7 mouse cellular contexts compared by ENCODE assay signal in genomic region chr12:111469507-111469906, GRCm38 (mm10). TPM values are rescaled to one million over a fixed set of nuclear protein-coding genes. Genes with fewer than 3 reads are reported as not detected.
DNase-seq lines count a peak whose midpoint lies in the region; TF ChIP-seq lines count a peak whose summit lies in the region.

No protein-coding gene starts in this region.

- no peak overlapping the region for H3K9ac ChIP-seq in ES-E14 (ENCODE audit: insufficient read depth, low read depth, low read length, poor library complexity, severe bottlenecking)

- in situ Hi-C loops in ES-E14 (cut with MboI; ENCODE audit: low sequenced_read_pairs in 2 of 2, unreplicated experiment in 2 of 2) = no loop called here

- peak; percentile 94 for TF ChIP-seq CTCF in layer of hippocampus, adult 2 months (conservative IDR thresholded peaks at IDR 0.05)

- no peaks in the 10 kb centered on the region for H3K36me3 ChIP-seq in ES-E14 (ENCODE audit: control insufficient read depth, insufficient read depth, low read length, poor library complexity, severe bottlenecking)

- H3K4me1 ChIP-seq in ES-E14 (ENCODE audit: control insufficient read depth in 2 of 2, insufficient read depth in 2 of 2, low read length in 2 of 2, poor library complexity in 1 of 2) = no peaks in the 10 kb centered on the region

- DNase-seq in ES-E14 (ENCODE audit: low read depth, low spot score) = peak; percentile 77
- peak; percentile 73 for DNase-seq in adrenal gland, adult 2 months
- DNase-seq in embryo, embryonic 11 days = peak; percentile 87
- DNase-seq in heart, postnatal 10 days = peak; percentile 77 to 86
- DNase-seq in layer of hippocampus, adult 2 months (ENCODE audit: low spot score in 2 of 2) = peak; percentile 60 to 77
- DNase-seq in lung, postnatal 10 days = peak; percentile 84
- peak; percentile 61 for DNase-seq in skeletal muscle tissue, adult 2 months (ENCODE audit: low read depth, low spot score)

- H3K27ac ChIP-seq in ES-E14 (ENCODE audit: insufficient read depth, low read depth, low read length, poor library complexity, severe bottlenecking) = no peak overlapping the region
- H3K27ac ChIP-seq in layer of hippocampus, adult 2 months = no peak overlapping the region

- H3K9me3 ChIP-seq in ES-E14 (ENCODE audit: control insufficient read depth, insufficient read depth, low read depth, low read length) = no peaks in the 10 kb centered on the region

- H3K4me3 ChIP-seq in ES-E14 (ENCODE audit: insufficient read depth in 1 of 2, low read depth in 1 of 2, low read length in 2 of 2, poor library complexity in 1 of 2, severe bottlenecking in 1 of 2) = no peak overlapping the region
- H3K4me3 ChIP-seq in layer of hippocampus, adult 2 months = no peak overlapping the region

- intact Hi-C loops in heart, postnatal 10 days (cut with DNase I) = loop anchor here (1.0 to 5.0 kb wide), 2 partner anchors 43 to 197 kb away; partner anchors contain the start of gene Amn

TF ChIP-seq in ES-E14, 5 proteins besides CTCF, POLR2A, EP300 and RAD21:
- TF ChIP-seq CHD2 (IDR thresholded peaks at IDR 0.05; ENCODE audit: low read depth, low read length) (no peak), HCFC1 (IDR thresholded peaks at IDR 0.05; ENCODE audit: borderline replicate concordance, insufficient read depth, low read length) (no peak), ZNF384 (IDR thresholded peaks at IDR 0.05; ENCODE audit: low read depth, low read length) (no peak), ZC3H11A (IDR thresholded peaks at IDR 0.05; ENCODE audit: borderline replicate concordance, low read depth, low read length) (peak; percentile 32; the same call in 1 of the 2 replicates), MAFK (IDR thresholded peaks at IDR 0.05; ENCODE audit: insufficient read depth, low read depth, low read length) (no peak)

RNA-seq across cellular contexts. Expression of gene Gm266, which starts 16.1 kb away (rescaled TPM):
- total RNA-seq in ES-E14 (2012; rRNA removed) = 0.62 and 0.90 TPM in 2 replicates
- total RNA-seq in adrenal gland, adult 2 months (2021) = under 1 TPM in 1 of 2 experiments, not detected in 1; 0.23 TPM
- 0.10 and 1.2 TPM in 2 replicates for polyA plus RNA-seq in adrenal gland, adult 2 months (2012; rRNA removed)
- 1 to 10 TPM; 2.2 to 2.4 TPM for total RNA-seq in heart, postnatal 10 days (2021)
- total RNA-seq in layer of hippocampus, adult 2 months (2021) = 1 to 10 TPM; 5.2 to 6.1 TPM

RNA-seq across cellular contexts. Expression of gene Tnfaip2, which starts 27.2 kb away (rescaled TPM):
- 1.0 and 4.1 TPM in 2 replicates for total RNA-seq in ES-E14 (2012; rRNA removed)
- total RNA-seq in adrenal gland, adult 2 months (2021) = 10 to 100 TPM; 12.2 to 19.5 TPM
- polyA plus RNA-seq in adrenal gland, adult 2 months (2012; rRNA removed) = 15.8 and 22.7 TPM in 2 replicates
- total RNA-seq in heart, postnatal 10 days (2021) = 10 to 100 TPM; 28.9 to 41.2 TPM
- under 1 TPM; 0.59 to 0.76 TPM for total RNA-seq in layer of hippocampus, adult 2 months (2021)

RNA-seq across cellular contexts. Expression of gene Exoc3l4, which starts 52.7 kb away (rescaled TPM):
- 1.8 and 5.6 TPM in 2 replicates for total RNA-seq in ES-E14 (2012; rRNA removed)
- total RNA-seq in adrenal gland, adult 2 months (2021) = 1 to 10 TPM; 4.7 to 7.7 TPM
- polyA plus RNA-seq in adrenal gland, adult 2 months (2012; rRNA removed) = 12.7 and 13.9 TPM in 2 replicates
- total RNA-seq in heart, postnatal 10 days (2021) = 1 to 10 TPM; 5.3 to 8.3 TPM
- total RNA-seq in layer of hippocampus, adult 2 months (2021) = 1 to 10 TPM; 4.5 to 6.3 TPM
